Mouse (Mus musculus) mature B cell (primary cell): Measurements from ENCODE around the gene Slc5a5.

Experiments
- in situ Hi-C: fragments of 300-500 bp; cut with MboI; formaldehyde crosslinking; loops from 2 replicates; pipeline ENCODE4 v1.14.3; 2019

Gene Slc5a5

GRCm38 (mm10) chr8:70880126-70880525 lies 12.4 kb downstream of the Slc5a5 start:
- in situ Hi-C loops: no loop called here

- in situ Hi-C loops: no loop called here
Observed at GRCm38 (mm10) chr8:70879500-70879899, 13.1 kb downstream of the Slc5a5 start.

GRCm38 (mm10) chr8:70878178-70878577 lies 14.4 kb downstream of the Slc5a5 start:
- in situ Hi-C loops: no loop called here

GRCm38 (mm10) chr8:70876382-70876781 lies 16.2 kb downstream of the Slc5a5 start:
- in situ Hi-C loops: no loop called here

GRCm38 (mm10) chr8:70874441-70874840 lies 18.1 kb downstream of the Slc5a5 start:
- in situ Hi-C loops: no loop called here

GRCm38 (mm10) chr8:70873364-70873985 lies 19.1 kb downstream of the Slc5a5 start, which contains the start of gene Ccdc124:
Ccdc124 (minus strand) TSS chr8:70873935.
- in situ Hi-C loops: no loop called here

GRCm38 (mm10) chr8:70872643-70873363 lies 19.8 kb downstream of the Slc5a5 start:
- in situ Hi-C loops: no loop called here

GRCm38 (mm10) chr8:70871195-70871807 lies 21.3 kb downstream of the Slc5a5 start:
- in situ Hi-C loops: no loop called here

GRCm38 (mm10) chr8:70869601-70870041 lies 22.9 kb downstream of the Slc5a5 start:
- in situ Hi-C loops: no loop called here

GRCm38 (mm10) chr8:70869199-70869571 lies 23.4 kb downstream of the Slc5a5 start:
- in situ Hi-C loops: no loop called here

- in situ Hi-C loops: no loop called here
Observed at GRCm38 (mm10) chr8:70868559-70869198, 23.9 kb downstream of the Slc5a5 start.

- in situ Hi-C loops: no loop called here
Observed at GRCm38 (mm10) chr8:70866566-70866965, 26.0 kb downstream of the Slc5a5 start.

- in situ Hi-C loops: no loop called here
Observed at GRCm38 (mm10) chr8:70866001-70866520, 26.5 kb downstream of the Slc5a5 start.

GRCm38 (mm10) chr8:70865350-70866000 lies 27.1 kb downstream of the Slc5a5 start:
- in situ Hi-C loops: no loop called here

GRCm38 (mm10) chr8:70864712-70865221 lies 27.8 kb downstream of the Slc5a5 start:
- in situ Hi-C loops: no loop called here

- in situ Hi-C loops: no loop called here
Observed at GRCm38 (mm10) chr8:70863956-70864711, 28.4 kb downstream of the Slc5a5 start.

- in situ Hi-C loops: no loop called here
Observed at GRCm38 (mm10) chr8:70862824-70863641, 29.5 kb downstream of the Slc5a5 start, which contains the start of gene Kcnn1. Kcnn1 (minus strand) TSS chr8:70863258.

GRCm38 (mm10) chr8:70857516-70857915 lies 35.0 kb downstream of the Slc5a5 start:
- in situ Hi-C loops: no loop called here

GRCm38 (mm10) chr8:70856541-70857197 lies 35.9 kb downstream of the Slc5a5 start:
- in situ Hi-C loops: no loop called here
